Mouse (Mus musculus) embryonic fibroblast, embryonic 13.5 days (primary cell): ENCODE data around the gene Lzic.
"Not testable (repeated sequence)": the region's sequence is repeated elsewhere in the genome, so short reads cannot be mapped to it uniquely, and the experiment has no call there.

Source experiments
- CTCF ChIP-seq: IDR thresholded peaks from 2 replicates; pipeline ENCODE4 v1.5.1; 2011; ENCODE audit warnings: mild to moderate bottlenecking, control low read depth, low read length, moderate library complexity, borderline replicate concordance; ENCODE audit not compliant: insufficient read depth
- POLR2A ChIP-seq: IDR thresholded peaks from 2 replicates; pipeline ENCODE4 v1.6.1; 2011; ENCODE audit warnings: low read depth, mild to moderate bottlenecking, control low read depth, low read length, moderate library complexity

DNA sequence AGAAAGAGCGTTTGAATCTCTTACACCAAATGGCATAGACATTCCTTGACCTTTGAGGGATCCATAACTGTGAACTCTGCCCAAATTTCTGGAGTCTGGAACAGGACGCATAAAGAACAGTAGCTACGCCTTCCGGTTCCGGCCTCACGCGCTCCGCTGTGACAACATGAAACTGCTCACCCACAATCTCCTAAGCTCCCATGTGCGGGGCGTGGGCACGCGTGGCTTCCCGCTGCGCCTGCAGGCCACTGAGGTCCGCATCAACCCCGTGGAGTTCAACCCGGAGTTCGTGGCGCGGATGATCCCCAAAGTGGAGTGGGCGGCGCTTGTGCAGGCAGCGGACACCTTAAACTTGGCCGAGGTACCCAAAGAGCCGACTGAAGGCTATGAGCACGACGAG is 27.9 kb upstream of the Lzic start:
- not testable (repeated sequence) for TF ChIP-seq CTCF, POLR2A
